Mouse (Mus musculus) right cerebral cortex, postnatal 4 days (tissue): ENCODE measurements around the gene Dlgap3.

Experiments used
- DNase-seq: peaks from one replicate; pipeline ENCODE4 v3.0.0-alpha.2; 2022

The Dlgap3 gene

DNA sequence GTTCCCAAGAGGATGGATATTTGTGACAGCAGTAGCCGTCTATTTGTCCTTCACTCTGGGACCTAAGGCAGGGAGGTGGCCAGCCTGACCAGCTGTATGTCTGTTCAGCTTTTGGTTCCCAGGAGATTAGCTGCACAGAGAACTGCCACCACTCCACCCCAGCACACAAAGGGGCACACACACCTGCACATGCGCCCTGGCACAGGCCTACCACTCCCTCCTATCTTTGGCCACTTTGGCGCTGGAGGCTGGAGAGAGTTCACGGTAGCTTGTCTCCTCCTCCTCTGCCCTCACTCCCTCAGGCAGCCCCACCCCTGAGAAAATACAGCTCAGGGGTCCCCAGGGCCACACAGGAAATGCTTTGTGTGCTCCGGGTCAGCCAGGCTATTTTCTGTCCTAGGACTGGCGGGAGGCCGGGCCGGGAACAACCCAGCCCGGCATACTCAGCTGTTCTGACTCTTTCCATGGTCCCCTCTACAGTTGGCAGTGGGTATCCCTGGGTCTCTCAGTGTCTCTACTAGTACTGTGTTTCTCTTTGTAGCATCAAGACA, 109.5 kb downstream of the Dlgap3 start:
- no peak for DNase-seq

DNA sequence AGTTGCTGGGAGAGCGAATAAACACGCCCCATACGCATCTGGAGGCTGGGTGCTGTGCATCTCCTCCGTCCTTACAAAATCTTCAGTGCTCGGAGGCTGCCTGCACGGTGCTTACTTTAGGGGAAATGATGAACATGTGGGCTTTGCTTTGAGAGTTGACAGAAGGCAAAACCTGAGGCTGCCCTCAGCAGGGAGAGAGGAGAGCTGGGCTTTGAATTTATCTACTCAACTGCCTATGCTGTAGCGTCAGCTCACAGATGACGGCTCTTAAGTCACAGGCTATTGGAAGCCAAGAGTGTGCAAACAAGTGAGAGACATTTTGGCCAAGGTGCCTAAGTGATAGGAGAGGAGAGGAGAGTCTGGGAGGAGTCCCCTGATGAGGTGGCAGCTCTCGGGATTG, 110.2 kb downstream of the Dlgap3 start:
- DNase-seq: no peak
